Mouse (Mus musculus): ENCODE results near the gene Mrpl11. TPM values are rescaled to one million over a fixed set of nuclear protein-coding genes. Genes with fewer than 3 reads are reported as not detected.
A peak's percentile ranks its signal among the peaks of the same experiment; 100 is the strongest.
"Not testable (repeated sequence)": the region's sequence is repeated elsewhere in the genome, so short reads cannot be mapped to it uniquely, and the experiment has no call there.

Gene Mrpl11
- polyA plus RNA-seq, 1 experiment from 2014 or later: 94.5 TPM

- not testable (repeated sequence) for H3K4me1 ChIP-seq (ENCODE audit: control insufficient read depth, insufficient read depth, low read length); ATAC-seq (replicated peaks; ENCODE audit: extremely low read depth, insufficient read depth, low FRiP score); H3K9me3 ChIP-seq (replicated peaks; ENCODE audit: control insufficient read depth, low read length); H3K27me3 ChIP-seq (ENCODE audit: control insufficient read depth, insufficient read depth, low read length); H3K27ac ChIP-seq (ENCODE audit: low read length); H3K36me3 ChIP-seq (ENCODE audit: control insufficient read depth, insufficient read depth); H3K4me2 ChIP-seq (ENCODE audit: low read depth, low read length); H3K9ac ChIP-seq (ENCODE audit: low read length); H3K4me3 ChIP-seq (ENCODE audit: low read length)
- 38% methylated on average over 2 of the region's 2 CpGs for WGBS
Measured at GRCm38 (mm10) chr19:5003644-5004043, 41.7 kb downstream of the Mrpl11 start.

GRCm38 (mm10) chr19:5004925-5005324 lies 43.0 kb downstream of the Mrpl11 start:
- 56% methylated on average over 4 of the region's 4 CpGs for WGBS
- Histone ChIP-seq H3K9ac (ENCODE audit: low read length) (no peak overlapping the region), H3K4me2 (ENCODE audit: low read depth, low read length) (no peak overlapping the region), H3K27ac (ENCODE audit: low read length) (no peak overlapping the region), H3K4me1 (ENCODE audit: control insufficient read depth, insufficient read depth, low read length) (peaks cover 5% of the 10 kb centered on the region; the same call in 1 of the 2 replicates), H3K27me3 (ENCODE audit: control insufficient read depth, insufficient read depth, low read length) (no peaks in the 10 kb centered on the region), H3K36me3 (ENCODE audit: control insufficient read depth, insufficient read depth) (no peaks in the 10 kb centered on the region), H3K4me3 (ENCODE audit: low read length) (no peak overlapping the region), H3K9me3 (replicated peaks; ENCODE audit: control insufficient read depth, low read length) (no peaks in the 10 kb centered on the region; the same call in 1 of the 2 replicates)
- no peak for ATAC-seq (replicated peaks; ENCODE audit: extremely low read depth, insufficient read depth, low FRiP score)

- ATAC-seq (replicated peaks; ENCODE audit: extremely low read depth, insufficient read depth, low FRiP score): no peak
- WGBS: 36% methylated on average over 8 of the region's 8 CpGs
- H3K4me1 ChIP-seq (ENCODE audit: control insufficient read depth, insufficient read depth, low read length): peaks cover 20% of the 10 kb centered on the region
- H3K9me3 ChIP-seq (replicated peaks; ENCODE audit: control insufficient read depth, low read length): no peaks in the 10 kb centered on the region
- no peak overlapping the region for H3K4me3 ChIP-seq (ENCODE audit: low read length)
- H3K9ac ChIP-seq (ENCODE audit: low read length): no peak overlapping the region
- H3K36me3 ChIP-seq (ENCODE audit: control insufficient read depth, insufficient read depth): no peaks in the 10 kb centered on the region
- H3K27me3 ChIP-seq (ENCODE audit: control insufficient read depth, insufficient read depth, low read length): no peaks in the 10 kb centered on the region
- no peak overlapping the region for H3K4me2 ChIP-seq (ENCODE audit: low read depth, low read length)
- no peak overlapping the region for H3K27ac ChIP-seq (ENCODE audit: low read length)
Measured at GRCm38 (mm10) chr19:5013138-5013537, 51.2 kb downstream of the Mrpl11 start.

DNA sequence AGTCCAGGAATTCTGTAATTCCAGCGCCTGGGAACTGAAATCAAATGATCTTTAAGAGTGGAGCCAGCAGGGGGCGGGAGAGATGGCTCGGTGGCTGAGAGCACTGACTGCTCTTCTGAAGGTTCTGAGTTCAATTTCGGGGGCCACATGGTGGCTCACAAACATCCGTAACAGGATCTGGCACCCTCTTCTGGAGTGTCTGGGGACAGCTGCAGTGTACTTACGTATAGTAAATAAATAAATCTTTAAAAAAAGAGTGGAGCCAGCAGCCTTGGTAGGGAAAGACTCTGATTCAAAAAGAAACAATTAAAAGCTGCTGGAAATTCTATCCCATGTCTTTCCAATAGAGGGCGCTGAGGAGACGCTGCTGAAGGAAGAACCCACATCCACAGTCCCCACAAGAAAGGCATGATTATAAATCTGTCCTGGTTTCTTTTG lies 53.0 kb downstream of the Mrpl11 start:
- 23% methylated on average over 8 of the region's 8 CpGs for WGBS
- Histone ChIP-seq H3K27ac (ENCODE audit: low read length) (peak overlapping the region; percentile 99), H3K9ac (ENCODE audit: low read length) (no peak overlapping the region)

DNA sequence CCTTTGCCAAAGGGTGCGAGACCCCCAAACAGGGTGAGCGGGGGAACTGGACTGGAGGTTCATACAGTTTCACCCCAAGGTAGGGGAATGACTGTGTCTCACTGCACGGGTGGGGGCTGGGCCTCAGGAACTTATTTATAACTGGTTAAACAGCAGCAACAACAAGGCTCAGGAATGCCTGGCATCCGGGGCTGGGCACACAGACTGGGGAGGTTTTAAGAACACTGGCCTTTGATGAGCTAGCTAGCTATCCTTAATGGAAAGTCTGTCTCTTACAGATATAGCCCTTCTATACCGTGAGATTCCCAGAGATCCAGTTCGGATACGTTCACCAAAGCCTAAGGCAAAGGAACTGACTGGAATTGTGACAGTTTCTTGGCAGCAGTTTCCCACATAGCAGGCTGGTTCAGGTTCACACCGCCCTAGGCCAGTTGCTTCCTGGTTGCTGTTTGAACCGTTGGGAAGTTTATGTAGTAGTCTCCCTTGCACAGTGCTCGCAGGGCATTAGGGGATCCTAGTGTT lies 54.3 kb downstream of the Mrpl11 start:
- peak overlapping the region; percentile 58 for H3K4me2 ChIP-seq (ENCODE audit: low read depth, low read length)
- H3K4me1 ChIP-seq (ENCODE audit: control insufficient read depth, insufficient read depth, low read length): peaks cover 22% of the 10 kb centered on the region
- H3K4me3 ChIP-seq (ENCODE audit: low read length): no peak overlapping the region
- peak overlapping the region; percentile 65 for H3K9ac ChIP-seq (ENCODE audit: low read length)
- peak overlapping the region; percentile 99 for H3K27ac ChIP-seq (ENCODE audit: low read length)
- H3K36me3 ChIP-seq (ENCODE audit: control insufficient read depth, insufficient read depth): no peaks in the 10 kb centered on the region
- H3K27me3 ChIP-seq (ENCODE audit: control insufficient read depth, insufficient read depth, low read length): no peaks in the 10 kb centered on the region
- WGBS: 15% methylated on average over 10 of the region's 10 CpGs
- ATAC-seq (replicated peaks; ENCODE audit: extremely low read depth, insufficient read depth, low FRiP score): peak; percentile 93
- no peaks in the 10 kb centered on the region for H3K9me3 ChIP-seq (replicated peaks; ENCODE audit: control insufficient read depth, low read length)

More for the DNA sequence above, 53.0 kb downstream of the Mrpl11 start:
- H3K27me3 ChIP-seq (ENCODE audit: control insufficient read depth, insufficient read depth, low read length): no peaks in the 10 kb centered on the region
- no peak for ATAC-seq (replicated peaks; ENCODE audit: extremely low read depth, insufficient read depth, low FRiP score)
- H3K36me3 ChIP-seq (ENCODE audit: control insufficient read depth, insufficient read depth): no peaks in the 10 kb centered on the region
- H3K9me3 ChIP-seq (replicated peaks; ENCODE audit: control insufficient read depth, low read length): no peaks in the 10 kb centered on the region
- peaks cover 22% of the 10 kb centered on the region for H3K4me1 ChIP-seq (ENCODE audit: control insufficient read depth, insufficient read depth, low read length)
- no peak overlapping the region for H3K4me2 ChIP-seq (ENCODE audit: low read depth, low read length)
- H3K4me3 ChIP-seq (ENCODE audit: low read length): no peak overlapping the region

Other genes starting within 250 kb of the Mrpl11 start
- 34.1 and 38.0 TPM in 2 replicates for gene Rbm4b, start 205.7 kb upstream of the Mrpl11 start, polyA plus RNA-seq (2015; fragmentation: Nextera tagmentation; extraction: Ambion mirVana)
- gene Rbm4, start 168.2 kb upstream of the Mrpl11 start, polyA plus RNA-seq (2015; fragmentation: Nextera tagmentation; extraction: Ambion mirVana): 57.1 and 58.7 TPM in 2 replicates
- gene Gm21992, start 150.5 kb upstream of the Mrpl11 start, polyA plus RNA-seq (2015; fragmentation: Nextera tagmentation; extraction: Ambion mirVana): 16.2 and 23.9 TPM in 2 replicates
- gene Rbm14, start 150.5 kb upstream of the Mrpl11 start, polyA plus RNA-seq (2015; fragmentation: Nextera tagmentation; extraction: Ambion mirVana): 54.0 and 55.3 TPM in 2 replicates
- 39.4 and 40.5 TPM in 2 replicates for gene Ccs, start 122.8 kb upstream of the Mrpl11 start, polyA plus RNA-seq (2015; fragmentation: Nextera tagmentation; extraction: Ambion mirVana)
- 0.14 and 0.16 TPM in 2 replicates for gene Ccdc87, start 122.8 kb upstream of the Mrpl11 start, polyA plus RNA-seq (2015; fragmentation: Nextera tagmentation; extraction: Ambion mirVana)
- gene Ctsf, start 107.0 kb upstream of the Mrpl11 start, polyA plus RNA-seq (2015; fragmentation: Nextera tagmentation; extraction: Ambion mirVana): 35.0 and 42.0 TPM in 2 replicates
- gene Actn3, start 84.2 kb upstream of the Mrpl11 start, polyA plus RNA-seq (2015; fragmentation: Nextera tagmentation; extraction: Ambion mirVana): 5.2 and 10.7 TPM in 2 replicates
- gene Zdhhc24, start 83.5 kb upstream of the Mrpl11 start, polyA plus RNA-seq (2015; fragmentation: Nextera tagmentation; extraction: Ambion mirVana): 9.1 and 10.5 TPM in 2 replicates
- gene Bbs1, start 55.5 kb upstream of the Mrpl11 start, polyA plus RNA-seq (2015; fragmentation: Nextera tagmentation; extraction: Ambion mirVana): 1.8 and 2.8 TPM in 2 replicates
- 73.6 and 77.9 TPM in 2 replicates for gene Dpp3, start 33.9 kb upstream of the Mrpl11 start, polyA plus RNA-seq (2015; fragmentation: Nextera tagmentation; extraction: Ambion mirVana)
- 0.51 and 0.85 TPM in 2 replicates for gene Peli3, start 19.0 kb upstream of the Mrpl11 start, polyA plus RNA-seq (2015; fragmentation: Nextera tagmentation; extraction: Ambion mirVana)
- 0.09 and 0.10 TPM in 2 replicates for gene Npas4, start 28.2 kb downstream of the Mrpl11 start, polyA plus RNA-seq (2015; fragmentation: Nextera tagmentation; extraction: Ambion mirVana)
- gene Slc29a2, start 61.7 kb downstream of the Mrpl11 start, polyA plus RNA-seq (2015; fragmentation: Nextera tagmentation; extraction: Ambion mirVana): 12.6 and 13.8 TPM in 2 replicates
- 43.4 and 43.5 TPM in 2 replicates for gene B4gat1, start 76.7 kb downstream of the Mrpl11 start, polyA plus RNA-seq (2015; fragmentation: Nextera tagmentation; extraction: Ambion mirVana)
- gene AC124502.3, start 76.7 kb downstream of the Mrpl11 start, polyA plus RNA-seq (2015; fragmentation: Nextera tagmentation; extraction: Ambion mirVana): 2.6 and 2.7 TPM in 2 replicates
- 29.7 and 29.9 TPM in 2 replicates for gene Brms1, start 79.2 kb downstream of the Mrpl11 start, polyA plus RNA-seq (2015; fragmentation: Nextera tagmentation; extraction: Ambion mirVana)
- gene Rin1, start 88.3 kb downstream of the Mrpl11 start, polyA plus RNA-seq (2015; fragmentation: Nextera tagmentation; extraction: Ambion mirVana): 1.8 and 2.2 TPM in 2 replicates
- 21.1 and 23.4 TPM in 2 replicates for gene Cd248, start 105.9 kb downstream of the Mrpl11 start, polyA plus RNA-seq (2015; fragmentation: Nextera tagmentation; extraction: Ambion mirVana)
- 3.2 and 4.6 TPM in 2 replicates for gene Tmem151a, start 123.4 kb downstream of the Mrpl11 start, polyA plus RNA-seq (2015; fragmentation: Nextera tagmentation; extraction: Ambion mirVana)
- 94.1 and 98.6 TPM in 2 replicates for gene Yif1a, start 126.4 kb downstream of the Mrpl11 start, polyA plus RNA-seq (2015; fragmentation: Nextera tagmentation; extraction: Ambion mirVana)
- 2.3 and 2.8 TPM in 2 replicates for gene Cnih2, start 136.4 kb downstream of the Mrpl11 start, polyA plus RNA-seq (2015; fragmentation: Nextera tagmentation; extraction: Ambion mirVana)
- gene Rab1b, start 144.9 kb downstream of the Mrpl11 start, polyA plus RNA-seq (2015; fragmentation: Nextera tagmentation; extraction: Ambion mirVana): 227 and 233 TPM in 2 replicates
- 19.3 and 22.7 TPM in 2 replicates for gene Klc2, start 156.4 kb downstream of the Mrpl11 start, polyA plus RNA-seq (2015; fragmentation: Nextera tagmentation; extraction: Ambion mirVana)

Data from heart, embryonic 16.5 days (tissue).